Mouse (Mus musculus): ENCODE data around the gene Gm21972. TPM values are rescaled to one million over a fixed set of nuclear protein-coding genes. Genes with fewer than 3 reads are reported as not detected.

The Gm21972 gene
- 0.89 and 0.90 TPM in 2 replicates for polyA plus RNA-seq (2014; fragmentation: Nextera tagmentation; extraction: Ambion mirVana)

GRCm38 (mm10) chr1:86133337-86133736 lies at the start of gene Gm21972:
Gene Gm21972 (plus strand): TSS chr1:86133637.
- 95% methylated on average over 4 of the region's 4 CpGs for WGBS
- Histone ChIP-seq H3K9ac (replicated peaks; ENCODE audit: low read length) (no peak within 1 kb of the TSS), H3K36me3 (replicated peaks; ENCODE audit: control insufficient read depth, insufficient read depth, low read depth, low read length) (peaks cover 3% of the 10 kb centered on the region), H3K4me1 (ENCODE audit: control insufficient read depth, insufficient read depth, low read length) (no peaks in the 10 kb centered on the region), H3K27ac (replicated peaks; ENCODE audit: low read depth, low read length) (no peak within 1 kb of the TSS), H3K27me3 (ENCODE audit: control insufficient read depth, insufficient read depth, low read length) (no peaks in the 10 kb centered on the region), H3K4me3 (ENCODE audit: low read depth, low read length) (no peak within 1 kb of the TSS), H3K4me2 (ENCODE audit: low read depth, low read length) (no peak within 1 kb of the TSS), H3K9me3 (replicated peaks; ENCODE audit: control insufficient read depth, low read length) (no peaks in the 10 kb centered on the region)
- no peak for ATAC-seq (replicated peaks; ENCODE audit: insufficient number of reproducible peaks, low FRiP score, low TSS enrichment, low read depth)
- DNase-seq (ENCODE audit: low spot score), result no peak

- WGBS, result 86% methylated on average over 7 of the region's 7 CpGs
- Histone ChIP-seq H3K4me2 (ENCODE audit: low read depth, low read length) (no peak overlapping the region), H3K9ac (replicated peaks; ENCODE audit: low read length) (no peak overlapping the region), H3K27ac (replicated peaks; ENCODE audit: low read depth, low read length) (no peak overlapping the region), H3K27me3 (ENCODE audit: control insufficient read depth, insufficient read depth, low read length) (no peaks in the 10 kb centered on the region), H3K36me3 (replicated peaks; ENCODE audit: control insufficient read depth, insufficient read depth, low read depth, low read length) (peaks cover 2% of the 10 kb centered on the region; the same call in 1 of the 2 replicates), H3K9me3 (replicated peaks; ENCODE audit: control insufficient read depth, low read length) (no peaks in the 10 kb centered on the region), H3K4me1 (ENCODE audit: control insufficient read depth, insufficient read depth, low read length) (no peaks in the 10 kb centered on the region), H3K4me3 (ENCODE audit: low read depth, low read length) (no peak overlapping the region)
- no peak for ATAC-seq (replicated peaks; ENCODE audit: insufficient number of reproducible peaks, low FRiP score, low TSS enrichment, low read depth)
- DNase-seq (ENCODE audit: low spot score), result no peak
Measured at GRCm38 (mm10) chr1:86094413-86094812, 39.0 kb upstream of the Gm21972 start.

DNA sequence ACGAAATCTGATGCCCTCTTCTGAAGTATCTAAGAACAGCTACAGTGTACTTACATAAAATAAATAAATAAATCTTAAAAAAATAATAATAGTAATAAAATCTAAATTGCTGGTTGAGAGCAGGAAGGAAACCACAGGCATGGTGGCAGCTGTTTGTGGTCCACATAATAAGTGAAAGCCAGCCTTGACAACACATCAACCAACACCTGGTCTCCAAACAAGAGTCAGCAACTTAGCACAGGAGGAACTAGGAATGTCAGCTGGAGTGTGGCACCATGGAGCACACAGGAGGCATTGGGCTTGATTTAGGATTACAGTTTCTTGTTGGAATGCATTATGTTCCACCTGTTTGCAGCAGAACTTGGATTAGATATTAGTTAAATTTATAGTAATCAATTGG lies 28.4 kb upstream of the Gm21972 start:
- no peak overlapping the region for H3K27ac ChIP-seq (replicated peaks; ENCODE audit: low read depth, low read length)
- no peaks in the 10 kb centered on the region for H3K36me3 ChIP-seq (replicated peaks; ENCODE audit: control insufficient read depth, insufficient read depth, low read depth, low read length)
- ATAC-seq (replicated peaks; ENCODE audit: insufficient number of reproducible peaks, low FRiP score, low TSS enrichment, low read depth) (no peak), DNase-seq (ENCODE audit: low spot score) (no peak)
- H3K27me3 ChIP-seq (ENCODE audit: control insufficient read depth, insufficient read depth, low read length), result no peaks in the 10 kb centered on the region
- no peak overlapping the region for H3K4me3 ChIP-seq (ENCODE audit: low read depth, low read length)
- H3K9me3 ChIP-seq (replicated peaks; ENCODE audit: control insufficient read depth, low read length), result no peaks in the 10 kb centered on the region
- H3K4me1 ChIP-seq (ENCODE audit: control insufficient read depth, insufficient read depth, low read length), result no peaks in the 10 kb centered on the region
- H3K9ac ChIP-seq (replicated peaks; ENCODE audit: low read length), result no peak overlapping the region
- WGBS, result 100% methylated on average over 1 of the region's 1 CpGs
- H3K4me2 ChIP-seq (ENCODE audit: low read depth, low read length), result no peak overlapping the region

DNA sequence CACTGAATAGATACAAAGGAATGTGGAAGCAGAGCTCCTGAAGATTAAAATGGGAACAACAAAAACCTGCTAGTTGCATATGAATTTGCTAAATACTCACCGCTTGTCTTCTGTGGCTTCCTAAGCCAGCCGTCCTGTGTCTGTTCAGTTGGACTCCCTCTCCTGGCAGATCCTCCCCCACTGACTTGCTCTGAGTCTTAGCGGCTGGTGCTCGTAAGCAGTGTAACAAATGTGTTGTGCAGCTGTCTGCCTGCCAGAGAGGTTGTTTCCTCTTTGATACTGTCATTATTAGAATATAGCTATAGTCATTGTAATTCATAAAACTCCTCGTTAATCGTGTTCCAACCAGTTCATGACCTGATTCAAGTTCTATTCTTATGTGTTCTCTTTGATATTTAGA lies 21.7 kb upstream of the Gm21972 start, which contains the start of gene Htr2b:
Gene Htr2b (minus strand): TSS at position 192 of the 400 bp plus-strand sequence.
- no peaks in the 10 kb centered on the region for H3K36me3 ChIP-seq (replicated peaks; ENCODE audit: control insufficient read depth, insufficient read depth, low read depth, low read length)
- no peak for ATAC-seq (replicated peaks; ENCODE audit: insufficient number of reproducible peaks, low FRiP score, low TSS enrichment, low read depth)
- WGBS, result 79% methylated on average over 6 of the region's 6 CpGs

GRCm38 (mm10) chr1:86114141-86114540 lies 19.3 kb upstream of the Gm21972 start:
- ATAC-seq (replicated peaks; ENCODE audit: insufficient number of reproducible peaks, low FRiP score, low TSS enrichment, low read depth) (no peak), DNase-seq (ENCODE audit: low spot score) (no peak)
- Histone ChIP-seq H3K9ac (replicated peaks; ENCODE audit: low read length) (no peak overlapping the region), H3K9me3 (replicated peaks; ENCODE audit: control insufficient read depth, low read length) (no peaks in the 10 kb centered on the region), H3K4me2 (ENCODE audit: low read depth, low read length) (no peak overlapping the region), H3K4me3 (ENCODE audit: low read depth, low read length) (no peak overlapping the region), H3K27ac (replicated peaks; ENCODE audit: low read depth, low read length) (no peak overlapping the region), H3K36me3 (replicated peaks; ENCODE audit: control insufficient read depth, insufficient read depth, low read depth, low read length) (no peaks in the 10 kb centered on the region), H3K27me3 (ENCODE audit: control insufficient read depth, insufficient read depth, low read length) (no peaks in the 10 kb centered on the region), H3K4me1 (ENCODE audit: control insufficient read depth, insufficient read depth, low read length) (no peaks in the 10 kb centered on the region)
- 88% methylated on average over 3 of the region's 3 CpGs for WGBS

More for the DNA sequence above, 21.7 kb upstream of the Gm21972 start, which contains the start of gene Htr2b:
- H3K27ac ChIP-seq (replicated peaks; ENCODE audit: low read depth, low read length), result no peak within 1 kb of the TSS
- no peaks in the 10 kb centered on the region for H3K4me1 ChIP-seq (ENCODE audit: control insufficient read depth, insufficient read depth, low read length)
- H3K4me2 ChIP-seq (ENCODE audit: low read depth, low read length), result no peak within 1 kb of the TSS
- no peak for DNase-seq (ENCODE audit: low spot score)
- no peak within 1 kb of the TSS for H3K4me3 ChIP-seq (ENCODE audit: low read depth, low read length)
- no peak within 1 kb of the TSS for H3K9ac ChIP-seq (replicated peaks; ENCODE audit: low read length)
- H3K27me3 ChIP-seq (ENCODE audit: control insufficient read depth, insufficient read depth, low read length), result no peaks in the 10 kb centered on the region
- no peaks in the 10 kb centered on the region for H3K9me3 ChIP-seq (replicated peaks; ENCODE audit: control insufficient read depth, low read length)

DNA sequence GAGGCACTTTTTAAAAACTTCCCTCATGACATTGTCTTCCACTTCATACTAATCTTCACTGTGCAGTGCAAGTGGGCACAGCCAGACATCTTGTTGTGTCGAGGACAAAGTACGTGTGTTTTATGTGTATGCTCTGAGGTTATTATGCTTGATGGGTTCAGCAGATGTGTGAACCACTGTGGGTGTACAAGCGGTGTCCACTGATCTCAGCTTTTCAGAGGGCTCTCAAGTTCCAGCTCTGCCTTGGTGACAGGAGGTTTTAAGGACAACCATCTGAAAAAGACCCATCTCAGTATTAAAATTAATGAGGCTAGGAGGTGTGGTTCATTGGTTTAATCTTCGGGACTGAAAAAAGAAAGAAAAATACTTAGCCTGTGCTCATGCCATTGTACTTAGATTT lies 13.9 kb upstream of the Gm21972 start:
- Histone ChIP-seq H3K4me1 (ENCODE audit: control insufficient read depth, insufficient read depth, low read length) (no peaks in the 10 kb centered on the region), H3K9ac (replicated peaks; ENCODE audit: low read length) (no peak overlapping the region), H3K27me3 (ENCODE audit: control insufficient read depth, insufficient read depth, low read length) (no peaks in the 10 kb centered on the region), H3K9me3 (replicated peaks; ENCODE audit: control insufficient read depth, low read length) (no peaks in the 10 kb centered on the region), H3K4me2 (ENCODE audit: low read depth, low read length) (no peak overlapping the region), H3K36me3 (replicated peaks; ENCODE audit: control insufficient read depth, insufficient read depth, low read depth, low read length) (0 out of 2 replicates have a peak, but pooled peaks cover 3% of the 10 kb centered on the region), H3K4me3 (ENCODE audit: low read depth, low read length) (no peak overlapping the region), H3K27ac (replicated peaks; ENCODE audit: low read depth, low read length) (no peak overlapping the region)
- ATAC-seq (replicated peaks; ENCODE audit: insufficient number of reproducible peaks, low FRiP score, low TSS enrichment, low read depth) (no peak), DNase-seq (ENCODE audit: low spot score) (no peak)
- 90% methylated on average over 4 of the region's 4 CpGs for WGBS

- no peaks in the 10 kb centered on the region for H3K27me3 ChIP-seq (ENCODE audit: control insufficient read depth, insufficient read depth, low read length)
- H3K4me3 ChIP-seq (ENCODE audit: low read depth, low read length), result no peak overlapping the region
- no peak for ATAC-seq (replicated peaks; ENCODE audit: insufficient number of reproducible peaks, low FRiP score, low TSS enrichment, low read depth)
- H3K27ac ChIP-seq (replicated peaks; ENCODE audit: low read depth, low read length), result no peak overlapping the region
- WGBS, result 90% methylated on average over 2 of the region's 2 CpGs
- no peak for DNase-seq (ENCODE audit: low spot score)
- H3K4me1 ChIP-seq (ENCODE audit: control insufficient read depth, insufficient read depth, low read length), result no peaks in the 10 kb centered on the region
- H3K36me3 ChIP-seq (replicated peaks; ENCODE audit: control insufficient read depth, insufficient read depth, low read depth, low read length), result peaks cover 8% of the 10 kb centered on the region
- H3K4me2 ChIP-seq (ENCODE audit: low read depth, low read length), result no peak overlapping the region
- H3K9me3 ChIP-seq (replicated peaks; ENCODE audit: control insufficient read depth, low read length), result no peaks in the 10 kb centered on the region
- H3K9ac ChIP-seq (replicated peaks; ENCODE audit: low read length), result no peak overlapping the region
Measured at GRCm38 (mm10) chr1:86126036-86126435, 7.4 kb upstream of the Gm21972 start.

GRCm38 (mm10) chr1:86135315-86135714 lies 1.9 kb downstream of the Gm21972 start:
- ATAC-seq (replicated peaks; ENCODE audit: insufficient number of reproducible peaks, low FRiP score, low TSS enrichment, low read depth) (no peak), DNase-seq (ENCODE audit: low spot score) (no peak)
- Histone ChIP-seq H3K27ac (replicated peaks; ENCODE audit: low read depth, low read length) (no peak overlapping the region), H3K9ac (replicated peaks; ENCODE audit: low read length) (no peak overlapping the region), H3K4me1 (ENCODE audit: control insufficient read depth, insufficient read depth, low read length) (no peaks in the 10 kb centered on the region), H3K9me3 (replicated peaks; ENCODE audit: control insufficient read depth, low read length) (no peaks in the 10 kb centered on the region), H3K27me3 (ENCODE audit: control insufficient read depth, insufficient read depth, low read length) (no peaks in the 10 kb centered on the region), H3K4me3 (ENCODE audit: low read depth, low read length) (no peak overlapping the region), H3K4me2 (ENCODE audit: low read depth, low read length) (no peak overlapping the region), H3K36me3 (replicated peaks; ENCODE audit: control insufficient read depth, insufficient read depth, low read depth, low read length) (no peaks in the 10 kb centered on the region)
- 90% methylated on average over 6 of the region's 6 CpGs for WGBS

All from embryonic facial prominence, embryonic 11.5 days (tissue).